20 mouse cellular contexts compared by ENCODE assay signal in the genomic region with DNA sequence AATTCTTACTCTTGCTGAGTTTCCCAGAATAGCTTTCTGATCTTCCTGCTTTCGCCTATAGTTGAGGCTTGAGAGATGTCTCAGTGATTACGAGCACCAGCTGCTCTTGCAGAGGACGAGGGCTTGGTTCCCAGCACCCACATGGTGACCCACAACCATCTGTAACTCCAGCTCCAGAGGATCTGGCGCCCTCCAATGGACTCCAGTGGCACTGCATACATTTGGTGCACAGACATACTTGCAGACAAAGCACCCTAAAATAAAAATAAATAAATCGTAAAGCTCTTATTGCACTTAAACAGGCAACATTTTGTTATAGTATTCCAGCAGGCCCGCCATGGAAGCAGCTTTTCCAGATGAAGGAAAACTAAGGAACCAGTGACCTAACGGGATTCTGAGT. TPM values are rescaled to one million over a fixed set of nuclear protein-coding genes. Genes with fewer than 3 reads are reported as not detected.
DNase-seq lines count a peak whose midpoint lies in the region; ATAC-seq and TF ChIP-seq lines count a peak whose summit lies in the region.
"Had no signal": no experiment of that assay in that cellular context is flagged by ENCODE, and none has a peak within 500 bp of the region (broad histone marks: within the 10 kb centered on the region; RNA-seq: fewer than 3 reads in every experiment).

No protein-coding gene starts in this region.

- no peak overlapping the region for H3K4me2 ChIP-seq in midbrain, postnatal 0 days (ENCODE audit: low read depth, low read length, poor library complexity, severe bottlenecking)
- H3K4me2 ChIP-seq in midbrain, embryonic 11.5 days: no peak overlapping the region
- H3K4me2 ChIP-seq: embryonic facial prominence, embryonic 13.5 days; forebrain, embryonic 15.5 days; kidney, embryonic 15.5 days; liver, embryonic 15.5 days had no signal

- no peak for DNase-seq in gastrocnemius, adult 2 months
- DNase-seq in gastrocnemius, postnatal 10 days: no peak
- DNase-seq in left cerebral cortex, adult 2 months (ENCODE audit: extremely low spot score in 1 of 2, low spot score in 2 of 2): no peak
- no peak for DNase-seq in left cerebral cortex, adult 9 months (ENCODE audit: low spot score in 2 of 2)
- DNase-seq in midbrain, postnatal 0 days (ENCODE audit: low spot score): no peak
- DNase-seq in midbrain, embryonic 11.5 days (ENCODE audit: low spot score, missing footprints): no peak
- no peak for DNase-seq in adrenal gland, postnatal 14 days
- no peak for DNase-seq in embryo, embryonic 10 days (ENCODE audit: low spot score)
- DNase-seq: cerebellum, adult 9-10 months; right cerebral cortex, postnatal 4 days; thymus, postnatal 25 days had no signal

- no peaks in the 10 kb centered on the region for H3K4me1 ChIP-seq in midbrain, postnatal 0 days (ENCODE audit: insufficient read depth, low read length)
- no peaks in the 10 kb centered on the region for H3K4me1 ChIP-seq in midbrain, embryonic 11.5 days (ENCODE audit: control insufficient read depth, insufficient read depth, low read length)
- H3K4me1 ChIP-seq: forebrain, embryonic 15.5 days had no signal

- H3K9me3 ChIP-seq in midbrain, postnatal 0 days (ENCODE audit: low read length): no peaks in the 10 kb centered on the region
- peaks cover 3% of the 10 kb centered on the region; the same call in 1 of the 2 replicates for H3K9me3 ChIP-seq in midbrain, embryonic 11.5 days (ENCODE audit: control insufficient read depth, low read length)
- H3K9me3 ChIP-seq: embryonic facial prominence, embryonic 13.5 days; heart, embryonic 10.5 days; kidney, embryonic 15.5 days; limb, embryonic 10.5 days had no signal

- H3K9ac ChIP-seq in midbrain, postnatal 0 days (replicated peaks; ENCODE audit: low read length, poor library complexity, severe bottlenecking): no peak overlapping the region
- H3K9ac ChIP-seq in midbrain, embryonic 11.5 days (ENCODE audit: low read length): no peak overlapping the region
- H3K9ac ChIP-seq: embryonic facial prominence, embryonic 13.5 days; forebrain, embryonic 15.5 days; kidney, embryonic 15.5 days; liver, embryonic 15.5 days had no signal

- no peak overlapping the region for H3K4me3 ChIP-seq in gastrocnemius, adult 2 months
- no peak overlapping the region for H3K4me3 ChIP-seq in left cerebral cortex, adult 2 months
- no peak overlapping the region for H3K4me3 ChIP-seq in midbrain, postnatal 0 days (ENCODE audit: low read depth, low read length)
- no peak overlapping the region for H3K4me3 ChIP-seq in midbrain, embryonic 11.5 days (ENCODE audit: low read depth, low read length)
- H3K4me3 ChIP-seq: embryonic facial prominence, embryonic 13.5 days; forebrain, embryonic 15.5 days; heart, embryonic 10.5 days; kidney, embryonic 15.5 days; limb, embryonic 10.5 days; liver, embryonic 15.5 days; midbrain, embryonic 10.5 days had no signal

- intact Hi-C loops in gastrocnemius, adult 2 months (cut with DNase I): loop anchor here (10.0 kb wide), 1 partner anchor 169 kb away; no protein-coding TSS in a partner anchor
- intact Hi-C loops in left cerebral cortex, adult 2 months (cut with DNase I): no loop called here

- no peaks in the 10 kb centered on the region for H3K27me3 ChIP-seq in midbrain, postnatal 0 days (ENCODE audit: insufficient read depth, low read length)
- H3K27me3 ChIP-seq in midbrain, embryonic 11.5 days (ENCODE audit: control insufficient read depth, insufficient read depth, low read length): no peaks in the 10 kb centered on the region
- H3K27me3 ChIP-seq: embryonic facial prominence, embryonic 13.5 days; forebrain, embryonic 15.5 days; kidney, embryonic 15.5 days; liver, embryonic 15.5 days had no signal

- ATAC-seq in midbrain, postnatal 0 days (ENCODE audit: low FRiP score): no peak
- no peak for ATAC-seq in midbrain, embryonic 11.5 days (ENCODE audit: low FRiP score)
- ATAC-seq: forebrain, embryonic 15.5 days; inflammation-experienced regulatory T-cells, adult 6 months had no signal

- peak; percentile 36 for TF ChIP-seq CTCF in gastrocnemius, adult 2 months (IDR thresholded peaks at IDR 0.05)
- TF ChIP-seq CTCF in left cerebral cortex, adult 2 months (IDR thresholded peaks at IDR 0.05): peak; percentile 24
- peak; percentile 45 for TF ChIP-seq CTCF in midbrain, postnatal 0 days (IDR thresholded peaks at IDR 0.05)

- H3K36me3 ChIP-seq in midbrain, postnatal 0 days (ENCODE audit: insufficient read depth, low read length): peaks cover 48% of the 10 kb centered on the region
- no peaks in the 10 kb centered on the region for H3K36me3 ChIP-seq in midbrain, embryonic 11.5 days (ENCODE audit: control insufficient read depth, insufficient read depth, low read length)

- WGBS in midbrain, postnatal 0 days: 89% methylated on average over 7 of the region's 7 CpGs
- WGBS in midbrain, embryonic 11.5 days: 92% methylated on average over 7 of the region's 7 CpGs

- H3K27ac ChIP-seq in gastrocnemius, adult 2 months: no peak overlapping the region
- no peak overlapping the region for H3K27ac ChIP-seq in left cerebral cortex, adult 2 months
- no peak overlapping the region for H3K27ac ChIP-seq in midbrain, postnatal 0 days (ENCODE audit: low read depth, low read length)
- H3K27ac ChIP-seq in midbrain, embryonic 11.5 days (ENCODE audit: low read depth, low read length): no peak overlapping the region
- H3K27ac ChIP-seq: embryonic facial prominence, embryonic 13.5 days; forebrain, embryonic 15.5 days; heart, embryonic 10.5 days; kidney, embryonic 15.5 days; limb, embryonic 10.5 days; liver, embryonic 15.5 days; macrophage; midbrain, embryonic 10.5 days had no signal

RNA-seq across cellular contexts. Expression of a gene that starts 47.7 kb away (rescaled TPM):
- total RNA-seq in gastrocnemius, adult 2 months (2021): 10 to 100 TPM; 10.2 to 14.1 TPM
- total RNA-seq in gastrocnemius, postnatal 10 days (2021): 10 to 100 TPM; 24.5 to 32.8 TPM
- total RNA-seq in left cerebral cortex, adult 2 months (2021): 10 to 100 TPM; 24.5 to 24.7 TPM
- total RNA-seq in midbrain, postnatal 0 days (2014; rRNA removed): 24.4 and 50.2 TPM in 2 replicates
- 21.7 and 31.8 TPM in 2 replicates for polyA plus RNA-seq in midbrain, postnatal 0 days (2015; fragmentation: Nextera tagmentation; extraction: Ambion mirVana)
- polyA plus RNA-seq in midbrain, embryonic 11.5 days (2014; fragmentation: Nextera tagmentation; extraction: Ambion mirVana): 27.7 and 29.6 TPM in 2 replicates
- 33.6 and 43.6 TPM in 2 replicates for total RNA-seq in adrenal gland, postnatal 14 days (2021)
